Mouse (Mus musculus) erythroblast, embryonic 14.5 days (primary cell): Measurements from ENCODE around the gene Plcb3.

Experiments
- GATA1 ChIP-seq: IDR thresholded peaks from 2 replicates; pipeline ENCODE4 v1.6.1; 2012; ENCODE audit warnings: low read length, inconsistent platforms, mixed read lengths
- TAL1 ChIP-seq: IDR thresholded peaks from 3 replicates; pipeline ENCODE4 v1.6.1; 2012; ENCODE audit warnings: low read length, inconsistent platforms, mixed read lengths

DNA sequence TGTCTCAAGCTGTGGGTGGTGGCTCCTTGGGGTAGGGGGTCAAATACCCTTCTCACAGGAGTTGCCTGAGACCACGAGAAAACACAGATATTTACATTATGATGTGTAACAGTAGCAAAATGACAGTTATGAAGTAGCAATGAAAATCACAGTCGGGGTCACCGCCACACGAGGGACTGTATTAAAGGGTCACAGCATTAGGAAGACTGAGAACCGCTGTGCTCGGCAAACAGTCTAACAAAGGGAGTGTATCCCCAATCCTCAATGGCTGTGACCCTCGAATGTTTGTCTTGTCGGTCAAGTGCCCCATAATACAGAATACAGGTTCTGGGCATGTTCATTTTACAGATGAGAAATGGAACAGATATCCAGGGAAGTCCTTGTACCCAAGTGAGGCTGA lies 17.7 kb upstream of the Plcb3 start:
- TF ChIP-seq GATA1 (no peak), TAL1 (no peak)
